Mouse (Mus musculus) adrenal gland, postnatal 36 days (tissue): ENCODE measurements around the gene Dnajb2. TPM values are rescaled to one million over a fixed set of nuclear protein-coding genes. Genes with fewer than 3 reads are reported as not detected.

Experiments used
- DNase-seq, 2 experiments: peaks; one replicate each; pipeline ENCODE4 v3.0.0; 2021; ENCODE audit warnings: mixed read lengths in 1 of 2
- total RNA-seq, 2 experiments: library from RNA; stranded (reverse); gene quantifications; 2 replicates each; pipeline ENCODE4 v1.2.3; 2021

Dnajb2 gene
- total RNA-seq, 2 experiments from 2014 or later, result 67.9 to 138 TPM

GRCm38 (mm10) chr1:75250498-75250897, 14.3 kb downstream of the Dnajb2 start:
- no peak for DNase-seq

GRCm38 (mm10) chr1:75251112-75251970, 15.1 kb downstream of the Dnajb2 start:
- peak; percentile 85 to 88 for DNase-seq

- no peak for DNase-seq
Measured at GRCm38 (mm10) chr1:75252308-75252707, 16.1 kb downstream of the Dnajb2 start.

GRCm38 (mm10) chr1:75253029-75253428, 16.8 kb downstream of the Dnajb2 start:
- DNase-seq, result no peak

GRCm38 (mm10) chr1:75253849-75254624, 17.8 kb downstream of the Dnajb2 start:
- peak; percentile 81 to 82 for DNase-seq

- DNase-seq, result no peak
Measured at GRCm38 (mm10) chr1:75254625-75255013, 18.4 kb downstream of the Dnajb2 start.

- DNase-seq, result no peak
Measured at GRCm38 (mm10) chr1:75255516-75256046, 19.4 kb downstream of the Dnajb2 start.

GRCm38 (mm10) chr1:75261278-75261677, 25.1 kb downstream of the Dnajb2 start:
- DNase-seq, result no peak

- peak; percentile 81 for DNase-seq
Measured at GRCm38 (mm10) chr1:75262969-75263951, 27.1 kb downstream of the Dnajb2 start.

GRCm38 (mm10) chr1:75264091-75264880, 28.1 kb downstream of the Dnajb2 start, which contains the start of gene Ptprn:
Gene Ptprn, minus strand, starts transcription at chr1:75264502.
- no peak for DNase-seq

- DNase-seq, result peak; percentile 72 to 81
Measured at GRCm38 (mm10) chr1:75277195-75278188, 41.3 kb downstream of the Dnajb2 start.

- DNase-seq, result no peak
Measured at GRCm38 (mm10) chr1:75278228-75278627, 42.0 kb downstream of the Dnajb2 start, which contains the start of gene Resp18. Gene Resp18, minus strand, starts transcription at chr1:75278415.

GRCm38 (mm10) chr1:75283017-75283416, 46.8 kb downstream of the Dnajb2 start:
- DNase-seq, result no peak

GRCm38 (mm10) chr1:75284911-75285310, 48.7 kb downstream of the Dnajb2 start:
- DNase-seq, result no peak

GRCm38 (mm10) chr1:75289376-75289775, 53.2 kb downstream of the Dnajb2 start:
- DNase-seq, result no peak

GRCm38 (mm10) chr1:75289888-75290431, 53.8 kb downstream of the Dnajb2 start:
- DNase-seq, result no peak

- DNase-seq, result peak; percentile 5 to 44
Measured at GRCm38 (mm10) chr1:75290582-75290981, 54.4 kb downstream of the Dnajb2 start.

GRCm38 (mm10) chr1:75291321-75291720, 55.1 kb downstream of the Dnajb2 start:
- DNase-seq, result no peak
